ENCODE assay signal across 28 mouse cellular contexts in the genomic region with DNA sequence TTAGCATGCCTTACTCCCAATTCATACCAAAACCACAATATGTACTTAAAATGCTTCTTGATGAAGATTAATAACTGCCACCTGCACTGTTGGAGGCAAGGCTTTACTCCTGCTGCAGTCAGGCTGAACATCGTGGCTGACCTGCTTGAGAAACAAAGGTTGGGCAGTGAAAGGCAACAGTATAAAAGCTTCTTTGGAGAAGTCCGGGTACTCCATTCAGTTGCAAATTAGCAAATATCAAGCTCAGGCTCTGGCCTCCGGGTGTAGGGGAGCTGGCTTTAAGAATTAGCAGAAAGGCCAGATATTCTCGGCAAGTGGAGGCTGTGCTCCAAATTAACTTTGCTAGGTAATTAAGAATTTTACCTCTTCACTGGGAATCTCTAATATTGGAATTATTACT.
"Had no signal": no experiment of that assay in that cellular context is flagged by ENCODE, and none has a peak within 500 bp of the region (broad histone marks: within the 10 kb centered on the region; RNA-seq: fewer than 3 reads in every experiment).

No protein-coding gene starts in this region.

- H3K36me3 ChIP-seq: heart, embryonic 10.5 days; heart, embryonic 12.5 days; hindbrain, embryonic 10.5 days; intestine, embryonic 15.5 days; limb, embryonic 10.5 days; limb, embryonic 12.5 days; liver, embryonic 13.5 days; liver, embryonic 15.5 days had no signal

- ATAC-seq: hindbrain, embryonic 16.5 days; inflammation-experienced regulatory T-cells, adult 6 months; intestine, embryonic 15.5 days; intestine, postnatal 0 days had no signal

- H3K27me3 ChIP-seq: heart, embryonic 12.5 days; intestine, embryonic 15.5 days; limb, embryonic 12.5 days; liver, embryonic 13.5 days; liver, embryonic 15.5 days had no signal

- H3K4me3 ChIP-seq: gastrocnemius, adult 2 months; heart, embryonic 10.5 days; heart, embryonic 12.5 days; hindbrain, embryonic 10.5 days; intestine, embryonic 15.5 days; left cerebral cortex, adult 2 months; limb, embryonic 10.5 days; limb, embryonic 12.5 days; liver, embryonic 13.5 days; liver, embryonic 15.5 days had no signal

- DNase-seq: gastrocnemius, adult 2 months; gastrocnemius, postnatal 10 days; gastrocnemius, postnatal 25 days; heart, adult 18-20 months; heart, postnatal 10 days; heart, postnatal 4 days; kidney, adult 18-20 months; kidney, adult 8-10 months; kidney, postnatal 14 days; kidney, postnatal 36 days; layer of hippocampus, adult 9-11 months; layer of hippocampus, postnatal 36 days; liver; liver, embryonic 13.5 days had no signal

- H3K9ac ChIP-seq: heart, embryonic 12.5 days; hindbrain, embryonic 14.5 days; intestine, embryonic 15.5 days; limb, embryonic 12.5 days; liver, embryonic 13.5 days; liver, embryonic 15.5 days had no signal

- H3K27ac ChIP-seq: gastrocnemius, adult 2 months; heart, embryonic 10.5 days; hindbrain, embryonic 10.5 days; hindbrain, embryonic 14.5 days; intestine, embryonic 15.5 days; kidney, postnatal 0 days; left cerebral cortex, adult 2 months; limb, embryonic 10.5 days; limb, embryonic 12.5 days; liver, embryonic 13.5 days; liver, embryonic 15.5 days had no signal

- H3K9me3 ChIP-seq: intestine, embryonic 15.5 days; limb, embryonic 10.5 days; liver, embryonic 13.5 days; liver, embryonic 15.5 days had no signal

- H3K4me2 ChIP-seq: heart, embryonic 12.5 days; hindbrain, embryonic 14.5 days; intestine, embryonic 15.5 days; limb, embryonic 12.5 days; liver, embryonic 11.5 days; liver, embryonic 13.5 days; liver, embryonic 15.5 days had no signal

- H3K4me1 ChIP-seq: heart, embryonic 10.5 days; heart, embryonic 12.5 days; hindbrain, embryonic 10.5 days; intestine, embryonic 15.5 days; limb, embryonic 10.5 days; limb, embryonic 12.5 days; liver, embryonic 13.5 days; liver, embryonic 15.5 days had no signal
